Mouse (Mus musculus) forebrain, embryonic 13.5 days (tissue): Measurements from ENCODE around the gene Spats2l. TPM values are rescaled to one million over a fixed set of nuclear protein-coding genes. Genes with fewer than 3 reads are reported as not detected.
A peak's percentile ranks its signal among the peaks of the same experiment; 100 is the strongest.

Experiments used
- ATAC-seq: fragments of 200-750 bp; cut with Nextera tagmentation; 2 replicates; pipeline ENCODE4 v1.8.0; 2017
- H3K27ac ChIP-seq: fragments of 300-500 bp; sonication (generic); 2 replicates; pipeline ENCODE4 v1.5.1; 2015; ENCODE audit warnings: inconsistent platforms, mild to moderate bottlenecking, moderate library complexity
- H3K27me3 ChIP-seq: fragments of 300-500 bp; sonication (generic); 2 replicates; pipeline ENCODE4 v1.6.1; 2015; ENCODE audit warnings: mild to moderate bottlenecking, inconsistent platforms
- H3K36me3 ChIP-seq: fragments of 300-500 bp; sonication (generic); 2 replicates; pipeline ENCODE4 v1.6.1; 2015; ENCODE audit warnings: mild to moderate bottlenecking, inconsistent platforms; ENCODE audit not compliant: poor library complexity, severe bottlenecking
- H3K4me1 ChIP-seq: fragments of 300-500 bp; sonication (generic); 2 replicates; pipeline ENCODE4 v1.6.1; 2015; ENCODE audit warnings: inconsistent platforms
- H3K4me2 ChIP-seq: fragments of 300-500 bp; sonication (generic); 2 replicates; pipeline ENCODE4 v1.6.1; 2015; ENCODE audit warnings: inconsistent platforms, mild to moderate bottlenecking, moderate library complexity
- H3K4me3 ChIP-seq: fragments of 300-500 bp; sonication (generic); 2 replicates; pipeline ENCODE4 v1.5.1; 2015; ENCODE audit warnings: mild to moderate bottlenecking, inconsistent platforms
- H3K9ac ChIP-seq: fragments of 300-500 bp; sonication (generic); 2 replicates; pipeline ENCODE4 v1.6.1; 2015; ENCODE audit warnings: mild to moderate bottlenecking, inconsistent platforms
- H3K9me3 ChIP-seq: fragments of 300-500 bp; sonication (generic); replicated peaks from 2 replicates; pipeline ENCODE4 v1.6.1; 2016; ENCODE audit warnings: inconsistent platforms
- WGBS: fragments of 180-500 bp; shearing (Covaris S2); methylation state at CpG from one replicate; pipeline ENCODE4 v1.1.7; 2015; 5-methylcytosine and 5-hydroxymethylcytosine counted together
- polyA plus RNA-seq: library from polyadenylated mRNA; unstranded; fragments of >200 nt; fragmentation: Nextera tagmentation; extraction: Ambion mirVana; gene quantifications from 2 replicates; pipeline ENCODE4 v1.2.1, GENCODE M21; 2015

Spats2l gene
- polyA plus RNA-seq, 1 experiment from 2014 or later = 50.4 TPM

DNA sequence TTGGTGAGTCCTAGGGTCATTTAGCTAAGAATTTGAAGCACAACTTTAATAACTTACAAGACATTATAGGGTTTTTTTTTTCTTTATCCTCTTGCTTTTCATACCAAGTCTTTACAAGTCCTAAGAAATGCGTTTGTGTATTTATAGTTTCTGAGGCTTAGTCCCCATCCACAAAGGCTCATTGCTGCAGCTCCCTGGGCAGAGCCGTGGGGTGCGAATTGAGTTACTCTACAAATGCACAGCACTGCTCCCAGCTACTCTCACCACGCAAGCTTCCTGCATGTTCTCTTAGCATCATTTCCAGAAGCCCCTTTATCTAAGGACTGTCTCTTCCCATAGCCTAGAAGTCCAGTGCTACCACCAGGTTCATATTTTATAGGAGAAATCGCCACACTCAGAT is 175.8 kb downstream of the Spats2l start:
- WGBS = 48% methylated on average over 5 of the region's 5 CpGs
- Histone ChIP-seq H3K4me3 (no peak overlapping the region), H3K36me3 (peaks cover 5% of the 10 kb centered on the region; the same call in 1 of the 2 replicates), H3K4me1 (0 out of 2 replicates have a peak, but pooled peaks cover 15% of the 10 kb centered on the region), H3K27me3 (no peaks in the 10 kb centered on the region), H3K27ac (no peak overlapping the region), H3K9ac (no peak overlapping the region), H3K9me3 (no peaks in the 10 kb centered on the region), H3K4me2 (no peak overlapping the region)
- no peak for ATAC-seq

DNA sequence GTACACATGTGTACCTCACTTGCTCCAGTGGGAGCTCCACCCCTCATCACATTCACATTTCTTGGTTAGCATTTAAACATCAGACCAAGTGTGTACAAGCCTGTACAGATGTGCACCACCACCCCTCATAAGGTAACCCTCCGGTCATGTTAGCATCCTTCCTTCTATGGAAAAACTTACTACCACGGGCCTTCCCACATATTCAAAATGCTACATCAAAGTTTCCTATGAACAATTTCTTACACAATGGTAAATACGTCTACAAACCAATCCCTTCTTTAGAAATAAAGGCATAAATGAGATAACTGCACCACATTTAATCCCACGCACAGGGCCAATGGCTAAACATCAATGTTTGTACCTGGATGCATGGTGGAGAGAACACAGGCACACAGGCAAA is 178.5 kb downstream of the Spats2l start:
- Histone ChIP-seq H3K36me3 (peaks cover 16% of the 10 kb centered on the region), H3K4me3 (no peak overlapping the region), H3K9me3 (no peaks in the 10 kb centered on the region), H3K4me1 (0 out of 2 replicates have a peak, but pooled peaks cover 12% of the 10 kb centered on the region), H3K9ac (no peak overlapping the region), H3K27ac (no peak overlapping the region), H3K27me3 (no peaks in the 10 kb centered on the region), H3K4me2 (no peak overlapping the region)
- 90% methylated on average over 4 of the region's 4 CpGs for WGBS
- no peak for ATAC-seq

GRCm38 (mm10) chr1:57953586-57954375 is 179.8 kb downstream of the Spats2l start:
- Histone ChIP-seq H3K4me1 (0 out of 2 replicates have a peak, but pooled peaks cover 2% of the 10 kb centered on the region), H3K27me3 (no peaks in the 10 kb centered on the region), H3K9me3 (no peaks in the 10 kb centered on the region), H3K9ac (no peak overlapping the region), H3K4me2 (no peak overlapping the region), H3K4me3 (no peak overlapping the region), H3K36me3 (peaks cover 20% of the 10 kb centered on the region), H3K27ac (no peak overlapping the region)
- 81% methylated on average over 16 of the region's 16 CpGs for WGBS
- ATAC-seq = no peak

GRCm38 (mm10) chr1:57954376-57954765 is 180.4 kb downstream of the Spats2l start:
- 88% methylated on average over 5 of the region's 5 CpGs for WGBS

GRCm38 (mm10) chr1:57955774-57956173 is 181.8 kb downstream of the Spats2l start:
- Histone ChIP-seq H3K9ac (no peak overlapping the region), H3K4me1 (no peaks in the 10 kb centered on the region), H3K4me3 (no peak overlapping the region), H3K9me3 (no peaks in the 10 kb centered on the region), H3K27ac (no peak overlapping the region), H3K27me3 (no peaks in the 10 kb centered on the region), H3K36me3 (peaks cover 32% of the 10 kb centered on the region), H3K4me2 (no peak overlapping the region)
- ATAC-seq = no peak
- WGBS = 89% methylated on average over 1 of the region's 1 CpGs

More at GRCm38 (mm10) chr1:57954376-57954765, 180.4 kb downstream of the Spats2l start:
- H3K36me3 ChIP-seq = peaks cover 26% of the 10 kb centered on the region
- no peak overlapping the region for H3K4me3 ChIP-seq
- H3K4me1 ChIP-seq = no peaks in the 10 kb centered on the region
- no peaks in the 10 kb centered on the region for H3K27me3 ChIP-seq
- H3K27ac ChIP-seq = no peak overlapping the region
- H3K9ac ChIP-seq = no peak overlapping the region
- no peaks in the 10 kb centered on the region for H3K9me3 ChIP-seq
- no peak for ATAC-seq
- H3K4me2 ChIP-seq = no peak overlapping the region

DNA sequence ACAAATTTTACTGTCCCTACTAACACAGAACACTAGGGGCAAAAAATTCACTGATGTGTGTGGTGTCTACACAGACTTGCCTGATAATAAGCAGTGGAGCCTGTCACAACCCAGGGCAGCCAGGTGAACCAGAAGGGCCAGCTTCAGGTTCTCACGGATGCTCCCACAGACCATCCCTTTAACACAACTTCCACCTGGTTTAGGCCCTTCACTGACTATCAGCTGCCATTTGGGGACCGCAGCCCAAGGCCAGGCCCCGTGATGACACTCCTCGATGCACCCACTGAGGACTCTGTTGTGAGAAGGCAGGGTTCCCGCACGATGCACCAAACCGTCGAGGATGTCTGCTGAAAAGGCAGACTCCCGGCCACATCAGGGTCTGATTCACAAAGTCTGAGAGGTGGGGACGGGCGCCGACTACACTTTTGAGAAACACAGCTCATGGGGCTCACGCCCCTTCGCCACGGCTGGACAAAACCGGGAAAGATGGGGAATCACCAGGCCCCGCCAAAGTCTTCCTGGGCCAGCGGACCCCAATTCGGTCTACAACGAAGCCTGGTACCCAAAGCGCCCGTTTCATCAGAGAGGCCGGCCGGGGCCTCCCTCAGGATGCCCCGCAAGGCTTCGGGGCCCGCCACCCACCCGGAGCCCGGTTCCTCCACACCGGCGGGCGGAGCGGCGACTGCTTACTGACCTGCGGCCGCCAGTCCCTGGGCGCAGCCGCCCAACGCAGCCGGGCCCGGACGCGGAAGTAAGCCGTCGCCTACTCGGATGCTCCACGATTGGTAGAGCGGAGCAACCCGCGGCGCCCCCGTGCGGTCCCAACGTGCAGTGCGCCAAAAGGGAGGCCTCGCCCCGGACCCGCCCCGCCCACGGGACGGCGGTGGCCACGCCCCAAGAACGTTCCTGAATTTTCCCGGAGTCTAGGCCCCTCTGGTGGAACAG is 195.6 kb downstream of the Spats2l start:
- ATAC-seq = peak; percentile 99
- H3K9ac ChIP-seq = peak overlapping the region; percentile 87
- WGBS = under 1% methylated on average over 65 of the region's 65 CpGs
- H3K27me3 ChIP-seq = no peaks in the 10 kb centered on the region
- peak overlapping the region; percentile 81 for H3K4me2 ChIP-seq
- H3K4me1 ChIP-seq = peaks cover 19% of the 10 kb centered on the region
- H3K9me3 ChIP-seq = no peaks in the 10 kb centered on the region
- peaks cover 14% of the 10 kb centered on the region for H3K36me3 ChIP-seq
- peak overlapping the region; percentile 63 for H3K4me3 ChIP-seq
- H3K27ac ChIP-seq = peak overlapping the region; percentile 62

DNA sequence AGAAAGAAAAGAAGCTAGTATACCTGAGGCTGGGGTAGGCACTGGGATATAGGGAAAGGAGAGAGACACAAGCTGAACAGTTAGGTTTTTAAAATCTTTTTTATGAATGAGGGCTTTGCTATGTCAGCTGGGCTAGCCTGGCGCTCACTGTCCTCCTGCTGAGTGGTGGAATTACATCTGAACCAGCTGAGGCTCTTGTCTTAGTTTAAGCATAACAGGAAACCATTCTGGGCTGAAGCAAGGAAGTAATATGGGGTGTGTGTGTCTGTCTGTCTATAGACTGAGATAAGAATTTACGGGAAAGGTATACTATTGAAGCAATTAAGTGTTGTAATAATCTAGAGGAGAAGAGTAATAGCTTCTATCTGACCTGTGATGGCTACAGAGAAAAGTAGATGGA is 197.6 kb downstream of the Spats2l start:
- 83% methylated on average over 2 of the region's 2 CpGs for WGBS
- H3K4me2 ChIP-seq = no peak overlapping the region
- peaks cover 19% of the 10 kb centered on the region for H3K4me1 ChIP-seq
- H3K9me3 ChIP-seq = no peaks in the 10 kb centered on the region
- peaks cover 3% of the 10 kb centered on the region for H3K36me3 ChIP-seq
- no peak for ATAC-seq
- no peaks in the 10 kb centered on the region for H3K27me3 ChIP-seq
- H3K27ac ChIP-seq = no peak overlapping the region
- H3K4me3 ChIP-seq = no peak overlapping the region
- no peak overlapping the region for H3K9ac ChIP-seq

- H3K27ac ChIP-seq = no peak overlapping the region
- 90% methylated on average over 3 of the region's 3 CpGs for WGBS
Observed at GRCm38 (mm10) chr1:57976860-57977259, 202.9 kb downstream of the Spats2l start.

DNA sequence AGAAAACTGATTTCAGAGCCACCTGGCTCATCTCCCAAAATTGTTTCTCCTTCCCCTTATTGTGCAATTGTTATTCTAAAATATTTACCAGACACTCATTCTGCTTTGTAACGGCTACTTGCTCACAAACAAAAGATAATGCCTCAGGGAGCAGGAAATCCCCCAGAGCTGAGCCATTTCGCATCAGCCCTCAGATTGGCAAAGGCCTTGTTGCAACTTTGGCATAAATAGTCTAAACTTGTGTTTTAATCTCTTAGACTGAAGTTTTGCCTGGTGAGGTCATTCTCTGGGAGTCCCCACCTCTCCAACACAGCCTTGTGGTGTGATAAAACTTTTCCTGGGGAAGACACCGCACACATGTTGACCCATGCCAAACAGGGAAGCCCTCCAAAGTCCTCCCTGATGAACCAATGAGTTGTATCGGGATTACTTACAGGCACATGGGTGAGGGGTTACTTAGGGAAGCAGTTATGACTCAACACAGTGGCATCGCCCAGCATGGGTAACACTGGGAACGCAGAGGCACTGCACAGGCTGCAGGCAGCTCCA is 215.2 kb downstream of the Spats2l start:
- H3K9me3 ChIP-seq = no peaks in the 10 kb centered on the region

More at GRCm38 (mm10) chr1:57976860-57977259, 202.9 kb downstream of the Spats2l start:
- no peaks in the 10 kb centered on the region for H3K9me3 ChIP-seq
- ATAC-seq = no peak
- H3K4me1 ChIP-seq = no peaks in the 10 kb centered on the region
- H3K9ac ChIP-seq = no peak overlapping the region
- H3K27me3 ChIP-seq = no peaks in the 10 kb centered on the region
- H3K36me3 ChIP-seq = no peaks in the 10 kb centered on the region
- H3K4me2 ChIP-seq = no peak overlapping the region
- H3K4me3 ChIP-seq = no peak overlapping the region

GRCm38 (mm10) chr1:57991277-57991676 is 217.3 kb downstream of the Spats2l start:
- H3K9me3 ChIP-seq = no peaks in the 10 kb centered on the region

More for the DNA sequence above, 215.2 kb downstream of the Spats2l start:
- Histone ChIP-seq H3K27me3 (no peaks in the 10 kb centered on the region), H3K4me1 (peaks cover 6% of the 10 kb centered on the region; the same call in 1 of the 2 replicates), H3K27ac (no peak overlapping the region), H3K36me3 (no peaks in the 10 kb centered on the region), H3K4me3 (no peak overlapping the region), H3K9ac (no peak overlapping the region), H3K4me2 (no peak overlapping the region)
- WGBS = 53% methylated on average over 6 of the region's 6 CpGs
- no peak for ATAC-seq

GRCm38 (mm10) chr1:57995432-57996132 is 221.6 kb downstream of the Spats2l start, which contains the start of gene Sgo2a:
Sgo2a (plus strand) TSS chr1:57995971.
- Histone ChIP-seq H3K36me3 (no peaks in the 10 kb centered on the region), H3K4me3 (peak within 1 kb of the TSS; percentile 78), H3K27me3 (no peaks in the 10 kb centered on the region), H3K27ac (peak within 1 kb of the TSS; percentile 88), H3K4me1 (peaks cover 23% of the 10 kb centered on the region), H3K9me3 (no peaks in the 10 kb centered on the region), H3K4me2 (peak within 1 kb of the TSS; percentile 84), H3K9ac (peak within 1 kb of the TSS; percentile 76)
- ATAC-seq = peak; percentile 100
- WGBS = 7% methylated on average over 30 of the region's 30 CpGs

More at GRCm38 (mm10) chr1:57991277-57991676, 217.3 kb downstream of the Spats2l start:
- Histone ChIP-seq H3K4me1 (peaks cover 8% of the 10 kb centered on the region), H3K4me3 (no peak overlapping the region), H3K27ac (no peak overlapping the region), H3K36me3 (no peaks in the 10 kb centered on the region), H3K4me2 (no peak overlapping the region), H3K9ac (no peak overlapping the region), H3K27me3 (no peaks in the 10 kb centered on the region)
- no peak for ATAC-seq
- 80% methylated on average over 2 of the region's 2 CpGs for WGBS
